Mouse (Mus musculus) neutrophil, adult 5-6 weeks (primary cell): ENCODE data around the gene Arl14ep. TPM values are rescaled to one million over a fixed set of nuclear protein-coding genes. Genes with fewer than 3 reads are reported as not detected.
"Not testable (repeated sequence)": the region's sequence is repeated elsewhere in the genome, so short reads cannot be mapped to it uniquely, and the experiment has no call there.

ENCODE experiments used
- ATAC-seq: fragments of 151-379, 151-347 bp; 2 replicates; pipeline ENCODE4 v1.8.0; 2017; ENCODE audit warnings: mild to moderate bottlenecking, moderate TSS enrichment; ENCODE audit not compliant: insufficient number of reproducible peaks, poor library complexity, low FRiP score, severe bottlenecking; ENCODE audit errors: extremely low read depth
- total RNA-seq: library from RNA; stranded (forward); fragments of 200-1000 nt; gene quantifications from 2 replicates; pipeline ENCODE4 v1.2.3, GENCODE M21; 2017

Arl14ep gene
- total RNA-seq = 18.2 and 19.2 TPM in 2 replicates

GRCm38 (mm10) chr2:106973959-106974639, at the start of gene Arl14ep:
Arl14ep (minus strand) TSS chr2:106974424.
- peak; percentile 91 for ATAC-seq

- no peak for ATAC-seq
These were observed 48.5 kb upstream of the Arl14ep start for GRCm38 (mm10) chr2:107022713-107023112.

- ATAC-seq = no peak
These were observed 45.1 kb upstream of the Arl14ep start for GRCm38 (mm10) chr2:107019331-107019730.

GRCm38 (mm10) chr2:107013161-107013560, 38.9 kb upstream of the Arl14ep start:
- ATAC-seq = no peak

GRCm38 (mm10) chr2:107012318-107012717, 38.1 kb upstream of the Arl14ep start:
- no peak for ATAC-seq

GRCm38 (mm10) chr2:107010160-107010559, 35.9 kb upstream of the Arl14ep start:
- no peak for ATAC-seq

- no peak for ATAC-seq
These were observed 32.2 kb upstream of the Arl14ep start for GRCm38 (mm10) chr2:107006378-107006777.

GRCm38 (mm10) chr2:107005876-107006275, 31.7 kb upstream of the Arl14ep start:
- ATAC-seq = not testable (repeated sequence)

GRCm38 (mm10) chr2:106991261-106991660, 17.0 kb upstream of the Arl14ep start:
- no peak for ATAC-seq

- ATAC-seq = no peak
These were observed 10.7 kb upstream of the Arl14ep start for GRCm38 (mm10) chr2:106984945-106985344.

- no peak for ATAC-seq
These were observed 8.3 kb upstream of the Arl14ep start for GRCm38 (mm10) chr2:106982503-106982902.

- no peak for ATAC-seq
These were observed 2.2 kb upstream of the Arl14ep start for GRCm38 (mm10) chr2:106976472-106976871.

- ATAC-seq = no peak
These were observed 779 bp downstream of the Arl14ep start for GRCm38 (mm10) chr2:106973332-106973958.

- no peak for ATAC-seq
These were observed 1.4 kb downstream of the Arl14ep start for GRCm38 (mm10) chr2:106972851-106973250.

GRCm38 (mm10) chr2:106970971-106971370, 3.3 kb downstream of the Arl14ep start:
- no peak for ATAC-seq

- ATAC-seq = no peak
These were observed 5.9 kb downstream of the Arl14ep start for GRCm38 (mm10) chr2:106968320-106968719.

- ATAC-seq = no peak
These were observed 10.7 kb downstream of the Arl14ep start for GRCm38 (mm10) chr2:106963560-106963959.

- ATAC-seq = no peak
These were observed 12.6 kb downstream of the Arl14ep start for GRCm38 (mm10) chr2:106961650-106962049.

- ATAC-seq = no peak
These were observed 13.2 kb downstream of the Arl14ep start for GRCm38 (mm10) chr2:106961066-106961465.

GRCm38 (mm10) chr2:106960237-106960636, 14.0 kb downstream of the Arl14ep start:
- ATAC-seq = no peak

- no peak for ATAC-seq
These were observed 14.8 kb downstream of the Arl14ep start for GRCm38 (mm10) chr2:106959380-106959779.
